Mouse (Mus musculus) megakaryocyte, embryonic 14.5 days (primary cell): Measurements from ENCODE around the gene Ipo8.

ENCODE experiments used
- FLI1 ChIP-seq: IDR thresholded peaks from 2 replicates; pipeline ENCODE4 v1.6.1; 2012; ENCODE audit warnings: low read length, inconsistent platforms, mixed read lengths
- GATA1 ChIP-seq: IDR thresholded peaks from 3 replicates; pipeline ENCODE4 v1.6.1; 2012; ENCODE audit warnings: mixed read lengths, low read length, inconsistent platforms, borderline replicate concordance

DNA sequence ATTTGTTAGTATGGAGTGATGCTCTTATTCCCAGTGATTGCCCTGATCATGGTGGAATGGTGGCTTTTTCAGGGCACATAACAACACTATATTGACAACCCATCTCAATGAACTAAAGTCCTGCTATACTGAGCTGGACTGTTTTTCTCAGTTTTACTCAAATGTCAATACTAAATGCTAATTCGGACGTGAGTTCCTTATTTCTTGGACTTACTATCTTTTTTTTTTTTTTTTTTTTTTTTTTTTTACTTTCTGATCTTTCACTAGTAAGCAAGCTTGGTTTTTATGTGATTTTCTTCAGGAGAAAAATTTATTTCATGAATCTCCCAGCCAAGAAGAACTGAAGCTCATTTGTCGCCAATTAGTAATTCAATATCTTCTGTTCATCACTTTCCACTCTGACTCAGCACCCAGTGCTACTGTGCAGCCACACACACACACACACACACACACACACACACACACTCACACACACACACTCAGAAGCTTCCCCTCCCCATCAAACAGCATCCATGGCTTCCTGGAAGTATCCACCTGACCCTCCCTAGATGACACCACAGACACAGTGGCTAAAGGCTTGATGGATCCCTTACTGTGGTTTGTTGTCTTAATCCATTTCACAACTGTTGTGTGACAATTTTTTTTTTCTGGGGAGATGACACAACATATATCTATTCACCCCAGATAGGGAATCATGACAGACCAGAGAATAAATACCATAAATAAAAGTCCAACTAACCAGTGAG is 69.1 kb downstream of the Ipo8 start:
- TF ChIP-seq GATA1 (no peak), FLI1 (no peak)
